Mouse (Mus musculus) liver, embryonic 14.5 days (tissue): ENCODE measurements around the gene Capg.

Source experiments
- CTCF ChIP-seq: IDR thresholded peaks from 2 replicates; pipeline ENCODE4 v1.5.1; 2016; ENCODE audit warnings: antibody characterized with exemption, low read depth, control low read depth
- EP300 ChIP-seq: IDR thresholded peaks from 2 replicates; pipeline ENCODE4 v1.6.1; 2016; ENCODE audit warnings: antibody characterized with exemption, low read depth

DNA sequence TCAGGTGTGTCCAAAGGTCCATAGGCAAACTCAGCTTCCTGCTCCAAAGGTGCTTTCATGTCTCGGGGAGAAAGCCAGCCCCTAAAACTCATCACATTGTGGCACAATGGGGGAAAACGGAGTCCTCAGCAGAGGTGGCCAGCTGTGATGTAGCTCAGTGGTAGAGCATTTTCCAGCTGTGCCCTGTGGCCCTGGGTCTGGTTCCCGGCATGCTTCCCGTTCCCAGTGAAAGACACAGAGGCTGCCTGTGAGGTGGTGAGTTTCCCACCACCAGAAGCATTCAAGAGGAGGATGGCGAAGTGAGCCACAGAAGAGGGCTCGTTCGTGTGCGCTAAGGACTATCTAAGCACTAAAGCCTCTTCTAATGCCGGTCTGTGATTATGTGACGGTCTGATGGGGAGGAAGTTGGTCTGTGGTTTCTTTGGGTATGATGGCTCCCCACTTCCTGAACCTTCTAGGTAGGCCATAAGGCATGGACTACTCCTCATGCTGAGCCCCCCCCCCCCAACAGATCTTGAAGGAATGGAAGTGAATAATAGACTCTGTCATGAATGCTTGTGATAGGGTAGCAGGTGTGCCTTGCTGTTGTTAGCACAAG, 6.4 kb downstream of the Capg start:
- TF ChIP-seq CTCF (no peak), EP300 (no peak)
